12 mouse cellular contexts compared by ENCODE assay signal in the genomic region with DNA sequence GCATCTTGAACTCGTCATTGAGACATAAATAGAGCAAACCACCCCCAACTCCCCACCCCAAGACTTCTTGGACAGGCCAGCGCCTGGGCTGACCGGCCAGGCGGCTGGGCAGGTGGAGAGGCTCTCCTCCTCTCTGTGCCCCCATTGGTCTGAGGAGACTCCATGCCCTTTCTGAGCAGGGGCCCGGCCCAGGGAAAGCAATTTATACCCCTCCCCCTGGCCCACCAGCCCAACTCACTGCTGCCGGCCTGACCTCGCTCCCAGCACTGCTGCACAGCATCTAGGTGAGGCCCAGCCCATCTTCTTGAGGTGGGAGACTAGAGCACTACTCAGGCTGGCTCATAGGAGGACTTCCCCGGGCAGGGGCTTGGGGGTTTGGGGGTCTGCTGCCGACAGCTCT. TPM values are rescaled to one million over a fixed set of nuclear protein-coding genes. Genes with fewer than 3 reads are reported as not detected.
DNase-seq lines count a peak whose midpoint lies in the region; ATAC-seq and TF ChIP-seq lines count a peak whose summit lies in the region.
"Had no signal": no experiment of that assay in that cellular context is flagged by ENCODE, and none has a peak within 500 bp of the region (broad histone marks: within the 10 kb centered on the region; RNA-seq: fewer than 3 reads in every experiment).

A gene (plus strand): TSS at position 224 of the 400 bp plus-strand sequence.

- peaks cover 22% of the 10 kb centered on the region for H3K4me1 ChIP-seq in forebrain, embryonic 10.5 days
- H3K4me1 ChIP-seq in forebrain, embryonic 16.5 days (replicated peaks; ENCODE audit: control insufficient read depth, insufficient read depth, low read length): no peaks in the 10 kb centered on the region
- H3K4me1 ChIP-seq in lung, adult 2 months (ENCODE audit: control insufficient read depth, insufficient read depth, low read length): no peaks in the 10 kb centered on the region
- peaks cover 23% of the 10 kb centered on the region for H3K4me1 ChIP-seq in megakaryocyte, embryonic 14.5 days

- no peaks in the 10 kb centered on the region for H3K9me3 ChIP-seq in forebrain, embryonic 10.5 days
- H3K9me3 ChIP-seq in forebrain, embryonic 16.5 days (ENCODE audit: control insufficient read depth, low read length): no peaks in the 10 kb centered on the region
- no peaks in the 10 kb centered on the region for H3K9me3 ChIP-seq in megakaryocyte, embryonic 14.5 days

- WGBS in forebrain, embryonic 10.5 days: 82% methylated on average over 9 of the region's 9 CpGs
- WGBS in forebrain, embryonic 16.5 days: 84% methylated on average over 9 of the region's 9 CpGs
- WGBS in lung, adult 2 months: 80% methylated on average over 9 of the region's 9 CpGs

- peak within 1 kb of the TSS; percentile 83 for H3K27ac ChIP-seq in forebrain, embryonic 10.5 days
- H3K27ac ChIP-seq in forebrain, embryonic 16.5 days (ENCODE audit: low read length): no peak within 1 kb of the TSS
- H3K27ac ChIP-seq: heart, adult 2 months had no signal

- no peak for TF ChIP-seq POLR2A in lung, adult 2 months (IDR thresholded peaks at IDR 0.05; ENCODE audit: borderline replicate concordance, extremely low read depth, low read depth, low read length)

- no peak for ATAC-seq in forebrain, embryonic 16.5 days

- TF ChIP-seq CTCF in lung, adult 2 months (IDR thresholded peaks at IDR 0.05; ENCODE audit: insufficient read depth, low read length): no peak

- no peak within 1 kb of the TSS for H3K9ac ChIP-seq in forebrain, embryonic 16.5 days (replicated peaks; ENCODE audit: low read depth, low read length)

- H3K27me3 ChIP-seq in forebrain, embryonic 10.5 days (ENCODE audit: poor library complexity, severe bottlenecking): peaks cover 7% of the 10 kb centered on the region
- H3K27me3 ChIP-seq in forebrain, embryonic 16.5 days (replicated peaks; ENCODE audit: control insufficient read depth, insufficient read depth, low read length): no peaks in the 10 kb centered on the region
- peaks cover 44% of the 10 kb centered on the region for H3K27me3 ChIP-seq in megakaryocyte, embryonic 14.5 days (replicated peaks)

- H3K36me3 ChIP-seq in forebrain, embryonic 10.5 days (replicated peaks): no peaks in the 10 kb centered on the region
- H3K36me3 ChIP-seq in forebrain, embryonic 16.5 days (ENCODE audit: control insufficient read depth, insufficient read depth): no peaks in the 10 kb centered on the region
- H3K36me3 ChIP-seq in megakaryocyte, embryonic 14.5 days (replicated peaks; ENCODE audit: low read length): no peaks in the 10 kb centered on the region

- no peak for DNase-seq in forebrain, embryonic 10.5 days (ENCODE audit: extremely low spot score, low spot score)
- DNase-seq in lung, adult 2 months: no peak
- DNase-seq in lung, postnatal 10 days: no peak
- peak; percentile 79 to 87 for DNase-seq in gastrocnemius, adult 8-10 months (ENCODE audit: low spot score in 2 of 2)
- no peak for DNase-seq in right cerebral cortex, adult 18-20 months
- no peak for DNase-seq in embryo, embryonic 11 days
- DNase-seq: cerebellum, postnatal 36 days; thymus, postnatal 36 days had no signal

- H3K4me2 ChIP-seq in forebrain, embryonic 16.5 days (ENCODE audit: low read length): no peak within 1 kb of the TSS

- H3K4me3 ChIP-seq in forebrain, embryonic 10.5 days: no peak within 1 kb of the TSS
- no peak within 1 kb of the TSS for H3K4me3 ChIP-seq in forebrain, embryonic 16.5 days (replicated peaks; ENCODE audit: low read length)
- H3K4me3 ChIP-seq in lung, adult 2 months (replicated peaks; ENCODE audit: extremely low read depth, low read depth, low read length): no peak within 1 kb of the TSS
- H3K4me3 ChIP-seq in megakaryocyte, embryonic 14.5 days (replicated peaks): peak within 1 kb of the TSS; percentile 15
- H3K4me3 ChIP-seq: heart, adult 2 months had no signal

RNA-seq across cellular contexts. Expression of the gene that starts here (rescaled TPM):
- 0.46 and 1.4 TPM in 2 replicates for polyA plus RNA-seq in forebrain, embryonic 10.5 days (2016; fragmentation: Nextera tagmentation; extraction: Ambion mirVana)
- 0.89 TPM in 1 of 2 replicates, not detected in the other for polyA plus RNA-seq in forebrain, embryonic 16.5 days (2015; fragmentation: Nextera tagmentation; extraction: Ambion mirVana)
- 3.1 and 223 TPM in 2 replicates for polyA plus RNA-seq in lung, adult 2 months (2012; rRNA removed)
- over 10,000 TPM; 16,943 to 22,105 (median 19,624) TPM for total RNA-seq in gastrocnemius, adult 8-10 months (2022)
- 3.4 TPM in 1 of 2 replicates, not detected in the other for polyA plus RNA-seq in megakaryocyte, embryonic 14.5 days (2012; ENCODE audit: insufficient read depth, low replicate concordance)
- polyA plus RNA-seq: liver, adult 2 months had no signal

Comparison
In these comparisons a context has a peak if more than half of its experiments do, and no peak if none do; other contexts are left out.
1. DNase-seq: peak in gastrocnemius, adult 8-10 months (2 of 2); none in forebrain, embryonic 10.5 days (single experiment), lung, adult 2 months (single experiment), lung, postnatal 10 days (single experiment), right cerebral cortex, adult 18-20 months (single experiment) and embryo, embryonic 11 days (single experiment).